Mouse (Mus musculus) right cerebral cortex, postnatal 14 days (tissue): ENCODE results near the gene Adamts17.
A peak's percentile ranks its signal among the peaks of the same experiment; 100 is the strongest.

Experiments
- DNase-seq: peaks from one replicate; pipeline ENCODE4 v3.0.0; 2022

The Adamts17 gene

DNA sequence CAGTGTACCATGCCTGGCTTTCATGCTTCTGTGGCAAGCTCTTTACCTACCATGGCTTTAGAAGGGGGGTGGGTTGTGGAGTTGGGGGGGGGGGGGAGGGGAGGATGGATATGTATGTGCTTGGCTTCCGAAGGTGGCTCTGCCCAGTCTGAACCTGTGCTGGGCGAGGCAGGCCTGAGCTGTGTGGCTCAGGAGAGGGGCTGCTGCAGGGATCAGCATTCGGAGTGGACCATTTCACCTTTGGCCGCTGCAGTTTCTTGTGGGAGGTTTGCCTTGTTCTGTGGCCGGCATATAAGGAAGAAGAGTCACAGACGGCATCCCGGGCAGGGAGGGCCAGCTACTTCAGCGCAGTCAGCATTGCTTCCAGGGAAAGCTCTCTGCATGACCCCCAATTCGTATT lies 7.8 kb downstream of the Adamts17 start:
- DNase-seq = no peak

DNA sequence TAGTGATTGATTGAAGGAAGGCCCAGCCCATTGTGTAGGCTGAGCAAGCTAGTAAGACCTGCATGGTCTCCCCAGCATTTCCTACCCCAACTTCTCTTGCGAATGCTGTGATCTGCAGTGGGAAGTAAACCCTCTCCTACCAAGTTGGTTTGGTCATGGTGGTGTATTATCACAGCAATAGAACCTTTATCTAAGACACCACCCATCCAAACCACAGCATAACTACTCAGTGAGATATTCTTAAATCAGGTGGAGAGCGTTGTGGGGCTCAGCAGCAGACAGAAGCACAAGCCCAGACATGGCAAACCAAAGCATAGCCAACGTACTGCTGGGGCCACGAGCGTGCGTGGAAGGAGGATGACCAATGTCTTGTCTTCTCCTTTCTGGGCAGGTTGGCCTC lies 9.8 kb downstream of the Adamts17 start:
- no peak for DNase-seq

DNA sequence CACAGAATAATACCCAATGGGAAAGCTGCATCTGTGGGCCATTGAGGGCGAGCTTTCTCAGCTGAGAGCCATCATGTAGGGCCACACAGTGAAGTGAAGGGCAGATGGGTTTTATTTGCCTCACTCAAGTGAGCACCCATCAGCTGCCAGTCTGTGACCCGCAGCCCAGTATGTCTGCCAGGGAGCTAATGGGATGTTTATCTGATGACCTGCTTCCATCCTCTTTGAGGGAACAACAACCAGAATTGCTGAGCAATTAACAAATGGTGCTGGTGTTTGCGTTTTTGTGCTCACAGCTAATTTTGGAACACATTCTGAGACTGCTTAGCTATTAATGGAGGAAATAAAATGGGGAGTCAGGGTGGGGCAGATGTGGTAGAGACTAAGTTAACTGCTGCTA lies 12.6 kb downstream of the Adamts17 start:
- no peak for DNase-seq

DNA sequence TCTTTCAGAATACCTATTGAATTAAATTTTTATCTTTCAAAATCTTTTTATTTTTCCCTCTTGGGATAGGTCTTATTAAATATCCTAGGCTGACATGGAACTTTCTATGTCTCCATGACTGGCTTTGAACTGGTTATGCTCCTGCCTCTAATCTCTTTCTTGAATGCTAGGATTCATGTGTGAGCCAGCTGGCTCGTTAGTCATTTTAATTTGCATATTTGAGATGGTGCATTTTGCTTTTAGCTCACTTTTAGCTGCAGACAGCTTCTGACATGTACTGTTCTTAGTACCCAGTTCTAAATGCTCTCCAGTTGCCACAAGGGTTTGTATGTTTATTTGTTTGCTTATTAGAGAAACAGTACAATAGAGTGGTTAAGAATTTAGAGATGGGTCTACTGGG lies 18.1 kb downstream of the Adamts17 start:
- DNase-seq = no peak

DNA sequence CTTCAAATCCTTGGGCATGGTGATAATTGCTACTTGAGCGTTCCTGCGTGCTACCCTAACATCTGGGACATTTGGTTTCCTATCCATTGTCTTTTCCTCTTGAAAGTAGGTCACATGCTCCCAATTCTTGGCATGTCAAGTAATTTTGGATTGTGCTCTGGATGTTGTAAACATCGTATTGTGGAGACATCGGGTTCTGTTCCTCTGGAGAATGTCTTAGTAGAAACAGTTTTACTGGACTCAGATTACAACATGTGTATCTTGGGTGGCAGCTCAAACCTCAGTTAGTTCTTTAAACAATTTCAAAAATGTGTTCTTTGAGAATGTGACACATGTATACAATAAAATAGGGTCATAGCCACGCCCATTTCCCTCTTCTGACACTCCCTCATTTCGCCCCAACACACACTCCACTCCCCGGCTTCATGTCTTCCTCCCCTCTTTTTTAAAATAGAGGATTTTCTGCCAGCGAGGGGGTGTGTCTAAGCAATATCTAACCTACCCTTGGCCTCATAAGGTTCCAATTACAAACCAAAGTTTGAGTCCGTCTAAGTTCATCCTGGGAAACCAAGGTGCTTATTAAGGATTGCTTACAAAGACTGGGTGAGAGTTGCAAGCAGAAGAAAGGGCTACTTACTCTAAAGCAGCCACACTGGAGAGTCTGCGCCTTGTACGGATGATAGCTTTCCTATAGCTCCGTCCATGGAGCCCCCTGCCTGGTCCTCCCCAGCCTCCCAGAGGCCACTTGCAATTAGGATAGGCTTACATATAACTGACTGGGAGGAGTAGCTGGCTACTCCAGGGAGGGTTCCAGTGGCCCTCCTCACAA lies 18.9 kb downstream of the Adamts17 start:
- DNase-seq = no peak

DNA sequence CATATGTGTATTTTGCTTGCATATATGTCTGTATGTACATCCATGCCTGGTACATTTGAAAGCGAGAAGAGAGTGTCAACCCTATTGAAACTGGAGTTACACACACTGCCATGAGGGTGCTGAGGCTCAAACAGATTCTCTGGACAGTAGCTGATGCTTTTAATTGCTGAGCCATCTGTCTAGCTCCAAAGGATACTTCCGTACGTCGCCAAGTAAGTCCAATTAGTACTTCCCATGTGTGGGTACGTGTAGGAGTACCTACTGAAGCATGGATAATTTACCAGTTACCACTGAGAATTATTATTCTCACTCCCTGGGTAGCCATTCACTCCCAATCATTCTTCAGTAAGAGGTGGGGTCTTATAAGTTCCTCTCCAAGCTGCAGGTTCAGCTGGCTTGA lies 19.7 kb downstream of the Adamts17 start:
- no peak for DNase-seq

DNA sequence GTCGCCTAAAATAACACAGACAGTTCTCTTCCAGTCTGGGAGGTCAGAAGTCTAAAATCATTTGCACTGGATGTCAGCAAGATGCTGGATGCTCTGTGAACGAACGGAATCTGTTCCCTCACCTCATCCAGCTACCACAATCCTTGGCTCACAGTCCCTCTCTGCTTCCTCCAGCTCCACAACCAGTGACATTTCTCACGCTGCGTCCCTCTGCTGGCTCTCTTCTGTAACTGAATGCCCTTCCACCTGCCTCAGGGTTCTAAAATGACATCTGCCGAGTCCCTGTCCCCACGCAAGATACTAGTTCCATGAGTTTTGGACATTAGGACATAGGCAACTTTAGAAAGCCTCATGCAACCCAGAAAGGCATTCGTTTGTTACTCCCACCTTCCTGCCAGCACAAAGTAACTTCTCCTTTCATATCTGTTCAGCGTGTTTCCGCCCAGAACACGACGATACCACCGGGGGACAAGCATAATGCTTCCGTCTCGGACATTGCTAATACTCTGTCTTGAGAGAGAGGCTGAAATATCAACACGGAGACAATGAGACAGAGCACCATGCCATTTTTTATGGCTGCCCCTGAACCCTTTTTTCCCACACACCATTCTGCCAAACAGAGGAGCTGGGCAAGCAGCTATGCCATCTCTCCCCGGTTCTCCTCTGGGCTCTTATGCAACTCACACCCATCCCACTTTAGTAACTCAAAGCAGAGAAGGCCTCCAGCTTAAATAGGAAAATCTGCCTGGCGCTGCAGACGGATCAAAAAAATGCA lies 27.6 kb downstream of the Adamts17 start:
- peak; percentile 17 for DNase-seq

DNA sequence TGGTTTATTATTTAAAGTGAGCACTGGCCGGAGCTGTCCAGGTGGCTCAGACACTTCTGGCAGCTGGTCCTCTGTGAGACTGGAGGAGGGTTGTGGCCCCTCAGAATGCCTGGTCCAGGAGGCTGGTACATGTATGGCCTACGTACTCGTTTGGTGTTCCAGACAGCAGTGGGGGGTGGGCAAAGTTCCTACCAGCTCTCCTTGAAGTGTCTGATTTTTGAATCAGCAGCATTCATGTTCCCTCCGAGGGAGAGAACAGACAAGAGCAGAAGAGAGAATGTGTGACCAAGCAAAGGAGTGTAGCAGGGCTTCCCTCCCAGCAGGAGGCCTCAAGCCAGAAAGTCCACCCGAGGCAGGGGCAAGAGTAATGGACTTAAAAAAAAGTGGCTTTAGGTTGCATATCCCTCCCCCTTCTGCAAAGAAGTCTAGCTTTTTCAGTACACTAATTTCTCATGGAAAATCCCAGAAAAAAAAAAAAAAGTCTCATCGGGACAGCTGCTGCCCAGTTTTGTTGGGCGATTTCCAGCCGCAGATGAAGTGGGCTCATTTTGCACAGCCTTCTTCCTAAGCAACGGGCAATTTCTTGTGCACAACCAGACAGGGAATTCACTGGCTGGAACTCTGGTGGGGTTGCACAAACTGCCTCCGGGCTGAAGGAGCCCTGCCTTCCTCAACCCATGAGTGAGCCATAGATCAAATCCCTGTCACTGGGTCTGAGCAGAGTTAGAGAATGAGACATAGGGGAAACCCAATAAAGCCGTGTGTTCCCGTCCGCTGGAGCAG lies 28.4 kb downstream of the Adamts17 start:
- DNase-seq = peak; percentile 72

DNA sequence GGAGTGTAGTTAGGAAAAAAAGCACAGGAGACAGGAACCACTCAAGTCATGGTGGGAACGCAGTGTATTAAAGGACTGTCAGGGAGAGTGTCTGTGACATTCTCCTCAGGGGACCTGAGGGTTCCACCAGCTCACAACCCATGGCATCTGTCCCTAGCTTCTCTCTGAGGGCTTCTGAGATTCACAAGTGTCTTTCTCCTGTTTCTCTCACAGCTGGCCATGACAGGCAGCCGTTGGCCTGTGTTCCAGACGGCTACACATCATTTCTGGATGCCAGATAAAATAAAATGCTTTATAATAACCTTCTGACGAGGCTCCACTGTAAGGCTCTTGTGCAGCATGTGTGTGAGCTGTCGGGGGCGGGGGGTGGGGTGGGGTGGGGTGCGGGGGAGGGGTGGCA lies 32.0 kb downstream of the Adamts17 start:
- no peak for DNase-seq

DNA sequence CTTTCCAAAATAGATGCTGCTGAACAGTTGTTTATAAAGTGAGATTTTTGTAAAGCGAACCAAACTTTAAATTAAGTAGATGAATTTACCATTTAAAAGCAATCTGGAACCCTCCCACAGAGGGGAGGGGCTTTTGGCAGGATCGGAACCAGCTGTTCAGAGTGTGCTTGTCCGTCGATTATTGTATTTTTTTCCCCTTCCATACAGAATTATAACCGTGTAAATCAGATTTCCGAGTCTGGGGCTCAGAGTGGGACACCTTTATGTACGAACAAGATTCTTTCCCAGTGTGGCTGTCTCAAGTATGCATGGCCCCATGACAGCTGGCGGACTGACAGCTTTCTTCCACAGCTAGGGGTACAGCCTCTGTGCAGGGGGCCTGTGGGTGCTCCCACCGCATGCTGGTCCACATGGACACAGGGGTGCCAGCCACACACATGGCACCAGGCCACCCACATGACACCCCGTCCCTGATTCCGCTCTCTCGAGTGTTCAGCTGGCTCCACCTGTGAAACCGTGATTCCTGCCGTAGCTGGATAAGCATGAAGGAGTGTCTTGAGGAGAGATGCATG lies 32.5 kb downstream of the Adamts17 start:
- DNase-seq = peak; percentile 15

DNA sequence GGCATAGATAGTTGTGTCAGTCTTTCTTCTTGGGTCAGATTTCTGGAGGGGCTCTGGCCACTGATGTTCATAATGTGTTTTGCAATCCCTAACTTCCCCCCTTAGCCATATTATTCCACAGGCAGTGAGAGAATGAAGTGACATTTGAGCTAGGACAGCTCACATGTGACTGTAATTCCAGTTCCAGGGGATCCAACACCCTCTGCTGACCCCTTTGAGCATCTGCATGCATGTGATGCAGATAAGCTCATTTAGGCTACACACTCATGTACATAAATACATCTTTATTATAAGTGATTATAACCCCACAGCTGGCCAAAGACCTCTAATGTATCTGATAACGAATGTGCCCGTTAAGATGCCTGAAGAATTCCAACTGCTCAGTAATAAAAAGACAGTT lies 33.7 kb downstream of the Adamts17 start:
- no peak for DNase-seq

DNA sequence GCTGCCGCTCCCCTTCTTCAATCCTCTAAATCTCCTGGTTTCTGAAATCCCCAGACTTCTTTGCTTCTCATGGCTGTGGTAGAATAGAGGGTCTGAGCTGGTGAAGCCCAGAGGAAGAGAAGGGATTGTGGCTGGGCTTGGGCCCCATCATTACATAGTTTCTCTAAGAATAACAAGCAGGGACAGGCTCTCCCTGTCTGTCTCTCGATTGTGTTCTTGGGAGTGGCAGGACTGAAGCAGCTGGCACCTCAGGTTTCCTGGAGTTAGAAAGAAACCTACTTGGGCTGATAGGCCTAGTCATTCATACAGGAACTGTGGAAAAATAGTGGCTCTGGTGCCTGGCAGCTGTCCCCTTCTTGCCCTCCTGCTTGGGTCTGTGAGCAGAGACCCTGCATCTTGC lies 51.9 kb downstream of the Adamts17 start:
- DNase-seq = no peak

DNA sequence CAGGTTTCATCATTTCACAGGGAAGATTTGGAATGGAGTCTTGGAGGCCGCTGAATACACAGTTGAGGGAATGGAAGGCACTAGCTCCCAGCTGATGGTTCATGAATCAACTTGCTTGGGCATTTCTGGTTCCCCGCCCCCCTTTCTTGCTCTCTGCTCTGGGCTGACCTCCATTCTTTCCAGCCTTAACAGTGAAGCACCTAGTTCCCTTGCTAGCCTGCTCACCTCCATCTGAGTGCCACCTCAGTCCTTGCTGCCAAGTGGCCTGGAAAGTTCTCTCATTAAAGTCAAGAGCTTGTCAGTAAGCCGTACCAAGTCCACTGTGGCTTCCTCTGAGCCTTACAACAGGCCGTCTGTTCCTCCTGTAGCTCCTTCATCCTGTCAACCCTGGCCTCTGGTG lies 52.6 kb downstream of the Adamts17 start:
- no peak for DNase-seq

DNA sequence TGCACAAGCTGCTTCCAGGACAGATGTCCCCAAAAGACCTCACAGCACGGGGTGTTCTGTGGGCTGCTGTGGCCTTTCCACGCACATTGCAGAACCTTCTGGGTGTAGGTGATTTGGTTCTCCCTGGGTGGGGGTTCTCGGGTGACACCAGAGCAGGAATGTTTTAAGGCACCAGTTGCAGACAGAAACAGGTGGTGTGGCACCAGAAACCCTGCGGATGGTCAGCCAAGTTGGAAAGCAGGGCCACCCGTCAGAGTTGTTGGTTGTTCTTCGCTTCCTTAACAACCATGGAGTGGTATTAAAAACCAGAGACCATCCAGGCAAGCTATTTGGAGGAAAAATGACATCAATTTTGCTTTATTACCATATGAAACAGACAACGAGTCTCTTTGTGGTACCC lies 62.8 kb downstream of the Adamts17 start:
- no peak for DNase-seq

DNA sequence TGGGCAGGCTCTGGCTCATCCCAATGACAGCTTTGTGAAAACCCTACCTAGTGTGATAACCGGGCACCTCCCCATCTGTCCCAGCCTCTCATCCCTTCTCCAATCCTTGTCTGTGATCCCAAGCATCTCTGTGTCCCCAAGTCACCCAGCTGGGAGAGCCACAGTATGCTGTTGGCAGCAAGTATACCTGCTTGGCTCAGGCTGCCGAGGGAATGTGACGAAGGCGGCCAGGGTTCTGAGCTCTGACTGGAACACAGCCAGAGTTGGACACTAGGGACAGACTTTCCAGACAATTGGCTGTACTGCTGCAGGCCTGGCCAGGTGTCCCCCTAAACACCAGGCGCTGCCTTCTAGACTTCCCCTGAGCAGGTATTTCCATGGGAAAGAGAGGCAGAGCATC lies 63.5 kb downstream of the Adamts17 start:
- DNase-seq = peak; percentile 17

DNA sequence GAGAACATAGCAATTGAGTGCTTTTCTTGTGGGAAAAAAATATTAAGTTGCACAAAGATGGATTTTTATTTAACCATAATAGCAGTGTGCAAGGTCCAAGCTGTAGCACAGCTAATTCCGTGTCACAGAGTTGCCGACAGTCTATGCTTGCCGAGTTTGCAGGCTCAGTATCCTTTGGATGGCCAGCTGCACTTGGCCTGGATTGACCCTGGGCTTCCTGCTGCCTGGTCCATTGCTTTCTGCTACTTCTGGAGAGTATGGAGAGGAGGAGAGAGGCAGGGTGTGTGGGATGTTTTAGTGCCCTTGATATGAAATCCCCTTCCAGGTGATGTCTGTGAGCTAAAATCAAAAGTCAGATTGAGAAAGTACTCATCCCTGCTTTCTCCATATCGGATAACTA lies 66.4 kb downstream of the Adamts17 start:
- DNase-seq = no peak

DNA sequence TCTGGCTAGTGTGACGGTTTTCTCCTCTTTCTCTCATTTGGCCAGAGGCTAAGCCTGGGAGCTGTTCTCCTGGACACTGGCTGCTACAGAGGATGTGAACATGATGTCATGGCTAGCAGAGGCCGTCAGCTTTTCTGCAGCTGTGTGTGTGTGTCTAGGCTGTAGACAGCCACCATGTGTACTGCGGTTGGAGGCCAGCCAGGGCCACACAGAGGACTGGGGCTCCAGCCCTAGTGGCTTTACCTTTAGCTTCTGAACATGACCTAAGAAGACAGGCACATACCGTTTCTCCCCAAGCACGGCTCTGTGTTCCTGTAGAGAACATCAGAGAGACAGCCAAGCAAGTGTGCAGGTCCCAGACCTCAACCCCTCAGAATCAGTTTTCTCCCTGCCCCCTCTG lies 73.3 kb downstream of the Adamts17 start:
- DNase-seq = peak; percentile 19

DNA sequence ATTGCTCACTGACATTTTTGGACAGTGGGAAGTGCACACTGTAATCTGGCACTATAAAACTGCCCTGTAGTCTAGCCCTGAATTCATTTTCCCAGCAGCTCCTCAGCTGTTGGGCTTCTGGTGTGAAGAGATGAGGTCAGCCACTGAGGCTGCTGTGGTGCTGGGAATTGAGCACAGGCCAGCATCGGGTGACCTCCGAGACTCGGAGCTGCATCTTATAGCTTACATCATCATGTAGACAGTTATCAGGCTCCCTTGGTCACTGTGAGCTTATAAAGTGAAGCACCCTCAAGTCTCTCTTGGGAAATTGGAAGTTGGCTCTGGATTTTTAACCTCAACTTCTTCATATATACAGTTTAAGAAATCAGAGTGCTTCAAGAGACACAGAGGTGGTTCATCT lies 84.1 kb downstream of the Adamts17 start:
- DNase-seq = no peak

DNA sequence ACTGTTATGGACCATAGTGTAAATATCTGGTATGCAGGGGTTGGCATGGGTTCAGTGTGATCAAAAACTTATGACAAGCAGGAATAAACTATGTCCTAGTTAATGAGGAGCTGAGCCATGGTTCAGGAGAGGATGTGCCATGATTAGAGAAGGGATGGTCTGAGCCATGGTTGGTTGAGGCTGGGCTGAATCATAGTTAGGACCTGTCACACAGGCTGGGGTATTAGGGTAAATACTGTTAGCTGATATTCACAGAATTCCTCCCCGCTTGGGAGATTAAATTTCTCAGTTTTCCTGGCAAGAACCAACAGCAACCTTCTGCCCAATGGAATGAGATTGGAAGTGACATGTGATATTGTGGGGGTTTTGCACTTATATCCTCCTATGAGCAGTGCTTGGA lies 84.6 kb downstream of the Adamts17 start:
- no peak for DNase-seq

DNA sequence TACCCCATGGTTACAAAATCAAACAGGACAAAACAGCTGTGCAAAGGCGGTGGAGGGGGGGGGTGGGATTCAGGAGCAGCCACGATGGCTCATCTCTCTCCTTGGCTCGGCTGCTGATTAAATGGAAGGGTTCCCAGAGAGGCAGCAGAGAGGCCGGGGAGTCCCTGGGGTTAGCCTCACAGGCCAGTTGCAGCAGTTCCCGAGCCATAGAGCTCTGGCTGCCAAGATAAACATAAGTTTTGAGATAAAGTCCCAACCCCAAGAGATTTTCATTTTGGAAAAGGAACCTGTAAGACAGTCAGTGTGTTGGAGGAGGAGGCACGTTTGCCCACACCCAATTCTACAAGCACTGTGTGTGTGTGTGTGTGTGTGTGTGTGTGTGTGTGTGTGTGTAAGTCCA lies 89.7 kb downstream of the Adamts17 start:
- DNase-seq = no peak

DNA sequence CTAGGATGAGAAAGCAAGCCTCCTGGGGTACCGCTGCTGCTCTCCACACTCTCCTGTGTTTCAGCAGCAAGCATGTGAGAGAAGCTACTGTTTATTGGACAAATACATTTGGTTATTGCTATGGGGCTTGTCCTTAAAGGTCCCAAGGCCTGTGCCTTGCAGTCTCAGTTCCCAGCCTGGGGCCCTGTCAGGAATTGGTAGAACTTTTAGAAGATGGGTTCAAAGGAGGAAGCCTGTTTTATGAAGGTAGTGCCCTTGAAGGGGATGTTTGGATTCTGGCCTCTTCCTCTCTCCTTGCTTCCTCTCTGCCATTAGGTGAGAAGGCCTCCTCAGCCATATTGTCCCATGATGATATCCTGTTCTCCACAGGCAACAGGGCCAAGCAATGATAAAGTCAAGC lies 91.8 kb downstream of the Adamts17 start:
- DNase-seq = no peak

DNA sequence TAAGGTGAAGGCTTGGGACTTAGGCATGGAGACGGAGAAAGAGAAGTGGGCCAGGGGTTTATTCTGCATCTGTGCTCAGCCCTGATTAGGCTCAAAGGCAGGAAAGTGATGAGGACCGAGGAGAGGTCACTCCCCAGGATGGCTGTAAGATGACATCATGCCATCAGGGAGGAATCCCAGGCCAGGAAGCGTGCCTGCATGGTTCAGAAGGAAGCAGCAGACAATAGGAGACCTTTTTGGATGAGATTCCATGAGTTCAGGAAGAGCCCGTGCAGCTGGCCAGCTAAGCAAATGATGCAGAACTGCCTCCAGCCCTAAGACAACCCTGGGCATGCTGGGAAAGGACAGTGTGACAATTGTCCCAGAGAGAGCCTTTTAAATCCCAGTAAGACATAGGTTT lies 93.7 kb downstream of the Adamts17 start:
- no peak for DNase-seq

DNA sequence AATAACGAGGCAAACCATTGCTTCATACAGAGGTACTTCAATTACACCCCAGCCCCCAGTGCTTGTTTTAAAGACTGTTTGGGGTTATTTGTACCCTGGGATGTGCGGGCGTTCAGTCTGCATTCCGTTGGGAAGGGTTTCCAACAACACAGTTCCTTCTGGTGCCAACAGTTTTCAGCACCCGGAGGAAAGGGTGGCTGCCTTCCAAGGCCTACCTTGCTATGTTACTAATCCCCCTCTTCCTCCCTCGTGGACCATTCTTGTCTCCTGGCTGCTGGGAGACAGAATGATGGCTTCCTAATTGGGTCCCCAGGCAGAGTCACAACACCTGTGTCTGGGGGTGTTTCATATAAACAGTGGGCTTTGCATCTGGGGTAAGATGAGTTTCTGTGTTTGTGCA lies 94.5 kb downstream of the Adamts17 start:
- DNase-seq = peak; percentile 52
